Mouse (Mus musculus) heart, adult 2 months (tissue): ENCODE measurements at regions not wholly inside any gene's neighbourhood (a gene's known extent, or its start where the extent isn't known, plus 50 kb on each side); places are given as distances from the start of the nearest gene placed in this dataset.

ENCODE experiments used
- CTCF ChIP-seq: fragments of 200-600 bp; IDR thresholded peaks from 2 replicates; pipeline ENCODE4 v1.8.1; 2022; ENCODE audit warnings: antibody characterized with exemption, mild to moderate bottlenecking, moderate library complexity
- EP300 ChIP-seq: fragments of 200-500 bp; IDR thresholded peaks from 2 replicates; pipeline ENCODE4 v1.6.1; 2011; ENCODE audit warnings: low read depth, low read length, control low read depth; ENCODE audit not compliant: insufficient read depth
- POLR2A ChIP-seq: fragments of 200-500 bp; IDR thresholded peaks from 2 replicates; pipeline ENCODE4 v1.6.1; 2011; ENCODE audit warnings: mild to moderate bottlenecking, low read depth, low read length, control low read depth; ENCODE audit not compliant: insufficient read depth

- TF ChIP-seq CTCF (no peak), POLR2A (no peak), EP300 (no peak)
Measured at GRCm38 (mm10) chr15:37124299-37124698, 116.7 kb upstream of the Zfp706 start.
